Mouse (Mus musculus) G1E (cell line): ENCODE measurements around the gene Ptcra. TPM values are rescaled to one million over a fixed set of nuclear protein-coding genes. Genes with fewer than 3 reads are reported as not detected.
A peak's percentile ranks its signal among the peaks of the same experiment; 100 is the strongest.

Source experiments
- ATAC-seq: 2 replicates; pipeline ENCODE4 v1.8.0; 2016; ENCODE audit warnings: mild to moderate bottlenecking; ENCODE audit not compliant: insufficient number of reproducible peaks, poor library complexity, low FRiP score, severe bottlenecking; ENCODE audit errors: extremely low read depth
- DNase-seq: peaks from one replicate; pipeline ENCODE4 v3.0.0; 2012; ENCODE audit warnings: low spot score
- H3K27me3 ChIP-seq: 2 replicates; pipeline ENCODE4 v1.6.1; 2012; ENCODE audit warnings: mild to moderate bottlenecking, low read length, inconsistent platforms; ENCODE audit not compliant: insufficient read depth
- H3K36me3 ChIP-seq: replicated peaks from 2 replicates; pipeline ENCODE3; 2012; ENCODE audit warnings: mild to moderate bottlenecking, inconsistent platforms
- H3K4me1 ChIP-seq: 2 replicates; pipeline ENCODE4 v1.6.1; 2012; ENCODE audit warnings: low read depth, low read length, inconsistent platforms, mixed read lengths; ENCODE audit not compliant: insufficient read depth
- H3K4me3 ChIP-seq: 2 replicates; pipeline ENCODE4 v1.5.1; 2012; ENCODE audit warnings: low read depth, mild to moderate bottlenecking, inconsistent platforms, low read length, moderate library complexity, mixed read lengths
- H3K9me3 ChIP-seq: replicated peaks from 2 replicates; pipeline ENCODE4 v1.6.1; 2012; ENCODE audit warnings: inconsistent platforms
- CTCF ChIP-seq: IDR thresholded peaks from 2 replicates; pipeline ENCODE4 v1.5.1; 2012; ENCODE audit warnings: low read depth, low read length, inconsistent platforms, mixed read lengths
- GATA1 ChIP-seq: IDR thresholded peaks from 2 replicates; pipeline ENCODE4 v1.6.1; 2012; ENCODE audit warnings: borderline replicate concordance, low read length, inconsistent platforms, mixed read lengths
- GATA2 ChIP-seq: IDR thresholded peaks from 2 replicates; pipeline ENCODE4 v1.6.1; 2012; ENCODE audit warnings: low read depth, low read length, inconsistent platforms, borderline replicate concordance
- POLR2AphosphoS5 ChIP-seq: IDR thresholded peaks from 2 replicates; pipeline ENCODE4 v1.6.1; 2012; ENCODE audit warnings: low read depth, low read length, inconsistent platforms; ENCODE audit not compliant: insufficient replicate concordance
- TAL1 ChIP-seq: conservative IDR thresholded peaks from 2 replicates; pipeline ENCODE4 v1.6.1; 2012; ENCODE audit warnings: low read depth, low read length, inconsistent platforms, mixed read lengths
- polyA plus RNA-seq: library from polyadenylated mRNA; stranded (reverse); fragments of >175 nt; gene quantifications from 2 replicates; pipeline ENCODE4 v1.2.3, GENCODE M21; 2012
- total RNA-seq, 2 experiments: library from RNA; stranded (forward) in 1 of 2; stranded (reverse) in 1 of 2; fragments of 200-1000 nt in 1 of 2; fragments of >200 nt in 1 of 2; fragmentation: Nextera tagmentation in 1 of 2; gene quantifications; 2 replicates each; pipeline ENCODE4 v1.2.3; 2014 to 2017

The Ptcra gene
- total and polyA plus RNA-seq, 3 experiments: 0.07 to 0.27 TPM; not detected in 1

DNA sequence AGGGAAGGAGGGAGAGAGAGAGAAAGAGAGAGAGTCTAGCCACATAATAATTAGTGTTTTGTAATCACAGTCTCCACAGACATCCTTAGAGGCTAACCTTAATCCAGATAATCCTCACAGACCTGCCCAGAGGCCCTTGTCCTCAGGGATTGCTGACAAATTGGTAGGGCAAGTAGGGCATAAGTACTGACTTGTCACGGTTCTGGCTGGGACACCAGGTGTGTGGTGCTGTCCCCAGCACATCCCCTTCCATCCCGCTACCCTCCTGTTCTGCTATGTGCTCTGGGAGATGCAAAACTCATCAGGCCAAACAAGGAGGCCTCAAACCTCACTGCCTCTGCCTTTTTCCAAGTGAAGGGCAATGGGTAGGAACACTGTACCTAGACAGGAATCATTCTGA is 18.0 kb downstream of the Ptcra start:
- Histone ChIP-seq H3K27me3 (no peaks in the 10 kb centered on the region), H3K9me3 (no peaks in the 10 kb centered on the region), H3K4me1 (peaks cover 26% of the 10 kb centered on the region), H3K36me3 (peaks cover 89% of the 10 kb centered on the region), H3K4me3 (no peak overlapping the region)
- ATAC-seq (no peak), DNase-seq (no peak)
- TF ChIP-seq CTCF (no peak), GATA1 (no peak)

DNA sequence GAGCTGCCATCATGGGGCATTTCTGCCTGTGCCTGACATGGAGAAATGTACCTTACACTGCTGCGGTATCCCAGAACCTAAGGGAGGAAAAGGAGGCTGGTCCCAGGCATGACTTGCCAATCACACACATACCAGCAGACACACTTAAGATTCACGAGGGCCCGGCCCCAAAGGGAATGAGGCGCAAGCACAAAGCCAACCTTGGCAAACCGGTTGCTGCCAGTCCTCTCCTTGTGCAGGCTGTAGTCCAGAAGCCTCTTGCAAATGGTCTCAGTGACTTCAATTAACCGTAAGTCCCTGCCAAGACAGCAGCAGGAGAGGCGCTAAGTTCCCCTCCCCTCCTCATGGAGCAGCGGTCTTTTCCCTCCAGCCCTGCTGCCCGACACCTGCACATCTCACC is 20.5 kb downstream of the Ptcra start:
- DNase-seq (no peak), ATAC-seq (no peak)
- H3K4me3 ChIP-seq: no peak overlapping the region
- peaks cover 12% of the 10 kb centered on the region; the same call in 1 of the 2 replicates for H3K4me1 ChIP-seq
- H3K9me3 ChIP-seq: no peaks in the 10 kb centered on the region
- TF ChIP-seq POLR2AphosphoS5: no peak
- TF ChIP-seq CTCF: no peak
- TF ChIP-seq TAL1: no peak
- no peak for TF ChIP-seq GATA1
- no peak for TF ChIP-seq GATA2
- H3K27me3 ChIP-seq: no peaks in the 10 kb centered on the region
- peaks cover 69% of the 10 kb centered on the region for H3K36me3 ChIP-seq

DNA sequence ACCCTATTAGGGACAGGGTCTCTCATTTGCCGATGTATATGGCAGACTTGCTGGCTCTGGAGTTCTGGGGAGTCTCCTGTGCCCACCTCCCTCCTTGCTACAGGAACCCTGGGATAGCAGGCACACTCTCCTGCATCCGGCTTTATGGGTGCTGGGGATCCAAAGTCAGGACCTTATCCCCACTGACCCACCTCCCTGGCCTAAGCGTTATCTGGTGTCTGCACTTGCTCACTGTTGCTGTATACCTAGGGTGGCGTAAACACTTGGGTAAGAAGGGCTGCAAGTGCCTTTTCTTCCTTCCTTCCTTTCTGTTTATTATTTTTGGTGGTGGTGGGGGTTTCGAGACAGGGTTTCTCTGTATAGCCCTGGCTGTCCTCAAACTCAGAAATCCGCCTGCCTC is 22.2 kb downstream of the Ptcra start:
- DNase-seq (no peak), ATAC-seq (no peak)
- Histone ChIP-seq H3K9me3 (no peaks in the 10 kb centered on the region), H3K36me3 (peaks cover 68% of the 10 kb centered on the region), H3K4me1 (peaks cover 4% of the 10 kb centered on the region; the same call in 1 of the 2 replicates), H3K27me3 (no peaks in the 10 kb centered on the region), H3K4me3 (no peak overlapping the region)
- TF ChIP-seq CTCF (no peak), GATA2 (no peak), POLR2AphosphoS5 (no peak), GATA1 (no peak), TAL1 (no peak)

DNA sequence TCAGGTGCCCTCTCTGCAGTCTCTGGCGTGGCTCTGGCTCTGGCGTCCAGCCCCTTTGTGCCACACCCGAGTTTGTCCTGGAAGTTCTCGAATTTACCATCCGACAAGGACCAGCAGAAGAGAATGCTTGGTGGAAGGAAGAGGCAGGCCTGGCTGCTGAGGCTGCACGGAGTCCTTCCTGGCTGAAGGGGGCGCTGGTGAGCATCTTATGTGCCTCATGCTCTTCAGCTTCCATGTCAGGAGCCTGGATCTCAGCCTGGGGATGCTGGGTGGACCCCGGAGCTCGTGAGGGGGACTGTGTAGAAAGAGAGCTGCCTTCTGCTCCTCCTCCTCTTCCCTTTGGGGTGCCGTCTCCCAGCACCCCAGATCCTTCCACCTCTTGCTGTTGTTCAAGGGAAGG is 27.4 kb downstream of the Ptcra start:
- H3K36me3 ChIP-seq: peaks cover 47% of the 10 kb centered on the region
- no peaks in the 10 kb centered on the region for H3K9me3 ChIP-seq
- no peak overlapping the region for H3K4me3 ChIP-seq
- H3K4me1 ChIP-seq: peaks cover 2% of the 10 kb centered on the region; the same call in 1 of the 2 replicates
- H3K27me3 ChIP-seq: no peaks in the 10 kb centered on the region
- DNase-seq (no peak), ATAC-seq (no peak)
- TF ChIP-seq GATA2 (no peak), CTCF (peak; percentile 70)

DNA sequence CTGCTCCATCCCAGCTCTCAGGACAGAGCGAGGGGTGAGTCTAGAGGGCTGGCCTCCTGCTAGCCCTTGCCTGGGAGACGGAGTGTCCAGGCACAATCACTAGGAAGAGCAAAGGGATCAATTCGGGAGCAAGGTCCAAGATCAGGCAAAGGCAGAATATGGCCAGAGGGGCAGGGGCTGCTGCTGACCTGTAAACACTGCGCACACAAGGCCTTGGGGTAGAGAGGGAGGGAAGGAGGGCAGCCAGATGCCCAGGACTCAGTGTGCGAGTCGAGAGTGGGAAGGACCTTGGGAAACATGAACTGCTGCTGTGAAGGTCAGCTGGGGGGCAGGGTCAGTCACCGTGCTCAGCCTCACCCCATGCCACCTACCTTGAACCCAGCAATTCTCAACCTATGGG is 28.2 kb downstream of the Ptcra start:
- H3K9me3 ChIP-seq: no peaks in the 10 kb centered on the region
- no peak overlapping the region for H3K4me3 ChIP-seq
- peaks cover 45% of the 10 kb centered on the region for H3K36me3 ChIP-seq
- no peak for TF ChIP-seq TAL1
- no peak for TF ChIP-seq CTCF
- no peak for TF ChIP-seq GATA2
- TF ChIP-seq POLR2AphosphoS5: no peak
- TF ChIP-seq GATA1: no peak
- ATAC-seq: no peak
- no peak for DNase-seq
- H3K4me1 ChIP-seq: peaks cover 2% of the 10 kb centered on the region; the same call in 1 of the 2 replicates
- H3K27me3 ChIP-seq: no peaks in the 10 kb centered on the region

DNA sequence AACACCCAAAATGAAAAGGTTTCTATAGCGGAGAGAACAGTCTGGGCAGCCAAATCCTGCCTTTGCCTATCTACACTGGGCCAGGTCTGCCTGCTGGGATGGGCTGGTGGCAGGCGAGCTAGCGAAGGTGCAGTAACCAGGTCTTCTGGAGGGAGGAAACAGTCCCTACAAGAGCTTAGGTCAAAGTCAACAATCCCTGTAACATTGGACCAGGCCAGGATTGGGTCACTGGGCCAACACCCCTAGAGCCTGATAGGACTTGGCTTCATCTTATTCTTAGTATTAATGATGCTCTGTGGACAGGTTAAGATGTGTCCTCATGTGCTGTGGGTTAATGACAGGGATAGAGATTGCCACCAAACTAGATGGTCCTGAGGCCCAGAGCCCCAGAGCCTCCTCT is 29.5 kb downstream of the Ptcra start:
- Histone ChIP-seq H3K27me3 (peaks cover 3% of the 10 kb centered on the region; the same call in 1 of the 2 replicates), H3K36me3 (peaks cover 45% of the 10 kb centered on the region), H3K4me1 (peaks cover 2% of the 10 kb centered on the region), H3K4me3 (no peak overlapping the region), H3K9me3 (no peaks in the 10 kb centered on the region)
- DNase-seq (no peak), ATAC-seq (no peak)
- no peak for TF ChIP-seq GATA2
- TF ChIP-seq CTCF: no peak
- no peak for TF ChIP-seq TAL1
- no peak for TF ChIP-seq GATA1
- TF ChIP-seq POLR2AphosphoS5: no peak

DNA sequence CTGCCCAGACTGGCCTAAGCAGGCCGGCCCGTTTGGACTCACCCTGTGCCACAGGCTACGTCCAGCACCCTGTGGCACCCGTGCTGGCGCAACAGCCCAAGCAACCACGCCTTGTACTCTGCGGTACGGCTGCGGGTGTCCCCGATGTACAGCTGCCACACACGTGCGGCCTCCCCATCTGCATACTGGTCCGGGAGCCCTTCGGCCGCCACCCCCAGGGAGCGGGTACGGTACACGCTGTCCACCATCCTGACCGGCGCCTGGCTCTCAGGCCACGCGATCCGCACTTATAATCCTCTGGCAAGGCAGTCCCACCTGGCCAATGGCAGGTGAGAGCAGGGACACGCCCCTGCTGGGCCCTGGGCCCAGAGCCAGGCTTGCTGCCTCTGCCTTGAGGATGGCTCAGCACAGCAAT is 34.6 kb downstream of the Ptcra start, which contains the start of gene Gnmt:
Gene Gnmt, minus strand, starts transcription at position 265 of the 415 bp plus-strand sequence.
- no peak within 1 kb of the TSS for H3K4me3 ChIP-seq
- TF ChIP-seq CTCF (no peak), GATA1 (no peak), GATA2 (no peak), TAL1 (no peak), POLR2AphosphoS5 (no peak)
- H3K9me3 ChIP-seq: no peaks in the 10 kb centered on the region
- peaks cover 8% of the 10 kb centered on the region; the same call in 1 of the 2 replicates for H3K27me3 ChIP-seq
- ATAC-seq (no peak), DNase-seq (no peak)
- peaks cover 5% of the 10 kb centered on the region for H3K4me1 ChIP-seq
- peaks cover 39% of the 10 kb centered on the region for H3K36me3 ChIP-seq
